Mouse (Mus musculus): Measurements from ENCODE around the gene Ttc7b. TPM values are rescaled to one million over a fixed set of nuclear protein-coding genes. Genes with fewer than 3 reads are reported as not detected.

The Ttc7b gene
- 70.9 and 75.4 TPM in 2 replicates for polyA plus RNA-seq (2012; rRNA removed; ENCODE audit: low replicate concordance)

DNA sequence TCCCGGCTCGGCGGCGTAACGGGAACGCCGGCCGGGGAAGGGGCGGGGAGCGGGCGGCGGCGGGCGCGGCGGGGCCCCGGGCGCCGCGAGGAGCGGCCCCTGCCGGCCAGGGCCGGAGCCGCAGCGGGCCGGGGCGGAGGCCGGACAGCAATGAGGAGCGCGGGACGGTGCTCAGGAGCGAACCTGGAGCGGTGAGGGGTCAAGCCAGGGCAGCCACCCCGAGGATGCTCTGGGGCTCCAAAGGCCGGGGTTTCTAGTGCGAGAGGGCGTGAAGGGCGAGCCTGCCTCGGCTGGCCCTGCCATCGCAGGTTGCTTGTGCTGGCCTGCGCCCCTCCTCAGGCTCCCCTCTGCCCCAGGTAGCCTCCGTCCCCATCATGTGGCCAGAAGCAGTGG lies at the start of gene Ttc7b:
Gene Ttc7b (minus strand): TSS at position 33 of the 393 bp plus-strand sequence.

Other genes starting within 250 kb of the Ttc7b start
- 1.5 and 2.8 TPM in 2 replicates for gene Rps6ka5, start 206.2 kb upstream of the Ttc7b start, polyA plus RNA-seq (2012; rRNA removed; ENCODE audit: low replicate concordance)

Data from mammary gland, adult 2 months (tissue).